Mouse (Mus musculus): Measurements from ENCODE around the gene Antxr1. TPM values are rescaled to one million over a fixed set of nuclear protein-coding genes. Genes with fewer than 3 reads are reported as not detected.

The Antxr1 gene
- polyA plus RNA-seq, 1 experiment, result 8.1 TPM

- no peak for TF ChIP-seq CTCF (IDR thresholded peaks at IDR 0.05; ENCODE audit: borderline replicate concordance, insufficient read depth, low read depth, low read length)
- no peak for TF ChIP-seq POLR2A (IDR thresholded peaks at IDR 0.05; ENCODE audit: borderline replicate concordance, insufficient read depth, low read length)
- H3K4me3 ChIP-seq (replicated peaks; ENCODE audit: insufficient read depth, low read depth, low read length), result no peak overlapping the region
- DNase-seq, result no peak
- 91% methylated on average over 20 of the region's 20 CpGs for WGBS
- no peak overlapping the region for H3K27ac ChIP-seq (ENCODE audit: insufficient read depth, low read length)
- H3K27me3 ChIP-seq (ENCODE audit: control insufficient read depth, insufficient read depth, low read length), result 0 out of 2 replicates have a peak, but pooled peaks cover 1% of the 10 kb centered on the region
- no peaks in the 10 kb centered on the region for H3K4me1 ChIP-seq (ENCODE audit: control insufficient read depth, insufficient read depth, low read length)
Measured at GRCm38 (mm10) chr6:87119066-87119837, 216.4 kb downstream of the Antxr1 start.

- Histone ChIP-seq H3K27ac (ENCODE audit: insufficient read depth, low read length) (no peak overlapping the region), H3K27me3 (ENCODE audit: control insufficient read depth, insufficient read depth, low read length) (0 out of 2 replicates have a peak, but pooled peaks cover 1% of the 10 kb centered on the region), H3K4me1 (ENCODE audit: control insufficient read depth, insufficient read depth, low read length) (no peaks in the 10 kb centered on the region), H3K4me3 (replicated peaks; ENCODE audit: insufficient read depth, low read depth, low read length) (no peak overlapping the region)
- no peak for TF ChIP-seq POLR2A (IDR thresholded peaks at IDR 0.05; ENCODE audit: borderline replicate concordance, insufficient read depth, low read length)
- no peak for TF ChIP-seq CTCF (IDR thresholded peaks at IDR 0.05; ENCODE audit: borderline replicate concordance, insufficient read depth, low read depth, low read length)
- no peak for DNase-seq
- 84% methylated on average over 7 of the region's 7 CpGs for WGBS
Measured at GRCm38 (mm10) chr6:87116596-87116995, 219.0 kb downstream of the Antxr1 start.

- Histone ChIP-seq H3K27ac (ENCODE audit: insufficient read depth, low read length) (no peak overlapping the region), H3K27me3 (ENCODE audit: control insufficient read depth, insufficient read depth, low read length) (0 out of 2 replicates have a peak, but pooled peaks cover 1% of the 10 kb centered on the region), H3K4me3 (replicated peaks; ENCODE audit: insufficient read depth, low read depth, low read length) (no peak overlapping the region), H3K4me1 (ENCODE audit: control insufficient read depth, insufficient read depth, low read length) (no peaks in the 10 kb centered on the region)
- DNase-seq, result no peak
- 14% methylated on average over 2 of the region's 2 CpGs for WGBS
- TF ChIP-seq CTCF (IDR thresholded peaks at IDR 0.05; ENCODE audit: borderline replicate concordance, insufficient read depth, low read depth, low read length) (no peak), POLR2A (IDR thresholded peaks at IDR 0.05; ENCODE audit: borderline replicate concordance, insufficient read depth, low read length) (no peak)
Measured at GRCm38 (mm10) chr6:87115981-87116380, 219.6 kb downstream of the Antxr1 start.

- no peaks in the 10 kb centered on the region for H3K27me3 ChIP-seq (ENCODE audit: control insufficient read depth, insufficient read depth, low read length)
- H3K27ac ChIP-seq (ENCODE audit: insufficient read depth, low read length), result no peak overlapping the region
- 71% methylated on average over 6 of the region's 6 CpGs for WGBS
- no peak for DNase-seq
- TF ChIP-seq CTCF (IDR thresholded peaks at IDR 0.05; ENCODE audit: borderline replicate concordance, insufficient read depth, low read depth, low read length), result no peak
- H3K4me1 ChIP-seq (ENCODE audit: control insufficient read depth, insufficient read depth, low read length), result no peaks in the 10 kb centered on the region
- no peak overlapping the region for H3K4me3 ChIP-seq (replicated peaks; ENCODE audit: insufficient read depth, low read depth, low read length)
Measured at GRCm38 (mm10) chr6:87112125-87112524, 223.5 kb downstream of the Antxr1 start.

- 81% methylated on average over 1 of the region's 1 CpGs for WGBS
- H3K4me1 ChIP-seq (ENCODE audit: control insufficient read depth, insufficient read depth, low read length), result no peaks in the 10 kb centered on the region
- H3K4me3 ChIP-seq (replicated peaks; ENCODE audit: insufficient read depth, low read depth, low read length), result no peak overlapping the region
- H3K27ac ChIP-seq (ENCODE audit: insufficient read depth, low read length), result no peak overlapping the region
- H3K27me3 ChIP-seq (ENCODE audit: control insufficient read depth, insufficient read depth, low read length), result no peaks in the 10 kb centered on the region
- TF ChIP-seq POLR2A (IDR thresholded peaks at IDR 0.05; ENCODE audit: borderline replicate concordance, insufficient read depth, low read length) (no peak), CTCF (IDR thresholded peaks at IDR 0.05; ENCODE audit: borderline replicate concordance, insufficient read depth, low read depth, low read length) (no peak)
- DNase-seq, result no peak
Measured at GRCm38 (mm10) chr6:87111493-87111892, 224.1 kb downstream of the Antxr1 start.

- DNase-seq, result no peak
- 89% methylated on average over 11 of the region's 11 CpGs for WGBS
- no peak within 1 kb of the TSS for H3K27ac ChIP-seq (ENCODE audit: insufficient read depth, low read length)
Measured at GRCm38 (mm10) chr6:87104123-87104796, 231.4 kb downstream of the Antxr1 start, which contains the start of gene D6Ertd527e. Gene D6Ertd527e (plus strand): TSS chr6:87104746.

GRCm38 (mm10) chr6:87103314-87103713, 232.3 kb downstream of the Antxr1 start:
- Histone ChIP-seq H3K27me3 (ENCODE audit: control insufficient read depth, insufficient read depth, low read length) (no peaks in the 10 kb centered on the region), H3K4me3 (replicated peaks; ENCODE audit: insufficient read depth, low read depth, low read length) (no peak overlapping the region), H3K27ac (ENCODE audit: insufficient read depth, low read length) (no peak overlapping the region), H3K4me1 (ENCODE audit: control insufficient read depth, insufficient read depth, low read length) (no peaks in the 10 kb centered on the region)
- no peak for DNase-seq
- WGBS, result 95% methylated on average over 1 of the region's 1 CpGs
- no peak for TF ChIP-seq CTCF (IDR thresholded peaks at IDR 0.05; ENCODE audit: borderline replicate concordance, insufficient read depth, low read depth, low read length)
- TF ChIP-seq POLR2A (IDR thresholded peaks at IDR 0.05; ENCODE audit: borderline replicate concordance, insufficient read depth, low read length), result no peak

More at GRCm38 (mm10) chr6:87104123-87104796, 231.4 kb downstream of the Antxr1 start, which contains the start of gene D6Ertd527e:
- no peaks in the 10 kb centered on the region for H3K27me3 ChIP-seq (ENCODE audit: control insufficient read depth, insufficient read depth, low read length)
- no peaks in the 10 kb centered on the region for H3K4me1 ChIP-seq (ENCODE audit: control insufficient read depth, insufficient read depth, low read length)
- no peak within 1 kb of the TSS for H3K4me3 ChIP-seq (replicated peaks; ENCODE audit: insufficient read depth, low read depth, low read length)
- TF ChIP-seq CTCF (IDR thresholded peaks at IDR 0.05; ENCODE audit: borderline replicate concordance, insufficient read depth, low read depth, low read length), result no peak
- no peak for TF ChIP-seq POLR2A (IDR thresholded peaks at IDR 0.05; ENCODE audit: borderline replicate concordance, insufficient read depth, low read length)

Measured in cerebellum, adult 2 months (tissue).